Mouse (Mus musculus): ENCODE measurements around the gene Gm9936. TPM values are rescaled to one million over a fixed set of nuclear protein-coding genes. Genes with fewer than 3 reads are reported as not detected.
"Not testable (repeated sequence)": the region's sequence is repeated elsewhere in the genome, so short reads cannot be mapped to it uniquely, and the experiment has no call there.

The Gm9936 gene
- under 1 TPM; 0.37 to 0.63 TPM for total RNA-seq (2021)
- long read RNA-seq, partial matches to known transcripts: 0 of 1 reads
- long read RNA-seq, other reads (novel, unspliced or antisense): 0 of 1 reads

DNA sequence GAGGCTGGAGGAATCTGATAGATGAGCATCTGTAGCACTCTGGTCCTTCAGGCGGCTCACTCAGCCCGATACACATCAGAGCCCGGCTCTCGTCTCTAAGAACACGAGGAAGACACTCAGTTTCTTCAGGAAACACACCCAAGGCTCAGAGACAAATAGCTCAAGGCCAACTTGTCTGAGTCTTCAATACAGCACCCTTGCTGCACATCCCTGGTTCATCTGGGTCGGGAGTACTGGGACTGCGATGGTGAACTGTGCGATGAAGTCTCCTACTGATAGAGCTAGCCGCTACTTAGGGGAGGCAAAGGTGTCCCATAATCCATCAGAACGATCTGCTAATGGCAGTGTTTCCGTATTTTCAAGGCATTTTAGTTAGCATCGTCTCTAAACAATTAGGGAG is at the start of gene Gm9936:
Gene Gm9936, minus strand, starts transcription at position 101 of the 400 bp plus-strand sequence.
- no peak for DNase-seq (ENCODE audit: low spot score in 2 of 2)

DNA sequence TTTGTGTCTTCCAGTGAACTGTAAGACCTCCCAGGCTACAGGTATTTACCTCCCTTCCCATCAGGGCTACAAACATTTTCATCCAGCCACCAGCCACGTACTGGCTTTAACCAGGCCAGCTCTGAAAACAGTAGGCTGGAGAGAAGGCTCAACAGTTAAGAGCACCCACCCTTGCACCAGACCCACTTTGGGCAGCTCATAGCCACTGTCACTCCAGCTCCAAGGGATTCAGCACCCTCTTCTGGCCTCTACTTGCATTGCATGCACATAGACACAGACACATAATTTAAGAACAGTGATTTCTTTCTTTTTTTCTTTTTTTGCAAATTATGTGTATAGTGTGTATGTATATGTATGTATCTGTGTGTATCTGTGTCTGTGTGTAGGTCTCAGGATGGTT is 43.9 kb upstream of the Gm9936 start:
- DNase-seq (ENCODE audit: low spot score in 2 of 2): peak in 1 of 2 experiments; percentile 31

DNA sequence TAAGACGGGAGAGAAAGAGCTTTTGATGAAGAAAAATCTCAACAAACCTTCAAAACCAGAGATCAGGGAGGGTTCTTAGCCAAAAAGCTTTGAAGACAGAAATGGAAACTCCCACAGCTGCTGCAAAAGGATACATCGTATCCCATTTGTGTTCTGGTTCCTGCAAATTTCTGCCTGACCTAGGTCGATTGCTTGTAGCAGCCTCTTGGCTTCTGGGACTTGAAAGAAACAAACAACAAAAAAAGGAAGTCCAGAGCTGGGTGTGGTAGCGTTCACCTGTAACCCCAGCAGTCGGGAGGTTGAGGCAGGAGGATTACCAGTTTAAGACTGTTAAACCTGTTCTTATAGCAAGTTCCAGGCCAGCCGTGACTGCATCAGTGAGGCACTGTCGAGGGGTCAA is 40.4 kb upstream of the Gm9936 start:
- DNase-seq (ENCODE audit: low spot score in 2 of 2): no peak

DNA sequence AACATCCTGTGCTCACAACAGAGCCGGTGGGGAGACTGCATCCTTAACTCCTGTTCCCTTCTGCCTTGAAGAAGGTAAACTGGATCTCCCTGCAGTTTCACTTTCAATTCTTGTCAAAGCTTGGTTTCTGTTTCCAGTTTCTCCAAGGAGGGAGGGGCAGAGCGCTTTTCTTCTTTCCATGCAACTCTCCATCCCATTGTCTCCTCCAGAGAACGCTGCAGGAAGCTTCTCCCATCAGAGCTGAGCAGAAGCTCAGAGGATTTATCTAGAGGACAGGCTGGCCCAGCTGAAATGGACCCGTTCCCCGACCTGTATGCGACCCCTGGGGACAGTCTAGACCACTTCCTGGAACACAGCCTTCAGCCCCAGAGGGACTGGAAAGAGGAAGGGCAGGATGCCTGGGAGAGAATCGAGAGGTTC is 38.9 kb upstream of the Gm9936 start:
- no peak for DNase-seq (ENCODE audit: low spot score in 2 of 2)

DNA sequence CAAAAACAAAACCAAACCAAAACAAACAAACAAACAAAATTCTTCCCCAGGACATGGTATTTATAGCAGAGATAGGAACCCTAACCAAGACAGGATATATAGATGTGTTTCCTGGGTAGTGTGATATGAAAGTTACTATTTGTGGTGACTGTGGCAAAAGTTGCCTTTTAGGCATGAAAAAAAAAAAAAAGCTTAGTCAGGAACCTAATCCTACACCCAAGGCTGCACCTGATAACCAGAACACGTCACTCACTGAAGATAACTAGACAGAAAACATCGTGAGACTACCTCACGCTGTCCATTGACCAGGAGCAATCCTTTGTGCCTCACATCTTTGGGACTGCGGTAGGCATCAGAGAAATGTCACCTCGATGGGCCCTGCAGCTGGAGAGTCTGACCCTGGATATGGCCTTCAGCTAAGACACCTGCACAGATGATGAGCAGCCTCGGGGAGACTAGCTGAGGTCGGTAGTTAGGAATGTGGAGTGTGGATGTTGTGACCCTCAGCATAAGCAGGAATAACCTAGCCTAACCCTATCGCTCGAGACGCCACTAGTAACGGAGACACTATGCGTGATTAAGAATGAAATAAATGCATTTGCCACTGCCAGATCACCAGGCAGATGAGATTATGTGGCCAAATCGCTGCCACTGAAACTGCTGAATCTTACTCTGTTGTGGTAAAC is 38.3 kb upstream of the Gm9936 start, which contains the start of gene Oasl2:
Gene Oasl2, plus strand, starts transcription at position 249 of the 686 bp plus-strand sequence.
- DNase-seq (ENCODE audit: low spot score in 2 of 2): no peak

DNA sequence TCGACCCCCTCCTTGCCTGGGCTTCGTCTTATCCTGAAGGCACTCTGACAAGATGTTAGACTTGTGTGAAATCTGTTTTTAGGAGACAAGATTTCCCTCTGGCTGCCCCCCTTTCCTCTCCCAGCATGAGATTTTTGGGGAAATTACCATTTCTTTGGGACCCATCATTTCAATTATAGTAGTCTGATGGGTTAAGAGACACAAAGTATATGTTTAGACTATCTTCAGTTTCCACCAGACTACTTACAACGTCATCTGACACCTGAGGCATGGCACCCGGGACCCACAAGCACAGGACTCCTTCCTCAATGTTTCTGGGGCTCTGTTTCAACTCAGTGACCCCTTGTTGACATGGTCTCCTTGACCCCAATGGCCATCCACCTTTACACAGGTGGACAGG is 37.1 kb upstream of the Gm9936 start:
- no peak for DNase-seq (ENCODE audit: low spot score in 2 of 2)

DNA sequence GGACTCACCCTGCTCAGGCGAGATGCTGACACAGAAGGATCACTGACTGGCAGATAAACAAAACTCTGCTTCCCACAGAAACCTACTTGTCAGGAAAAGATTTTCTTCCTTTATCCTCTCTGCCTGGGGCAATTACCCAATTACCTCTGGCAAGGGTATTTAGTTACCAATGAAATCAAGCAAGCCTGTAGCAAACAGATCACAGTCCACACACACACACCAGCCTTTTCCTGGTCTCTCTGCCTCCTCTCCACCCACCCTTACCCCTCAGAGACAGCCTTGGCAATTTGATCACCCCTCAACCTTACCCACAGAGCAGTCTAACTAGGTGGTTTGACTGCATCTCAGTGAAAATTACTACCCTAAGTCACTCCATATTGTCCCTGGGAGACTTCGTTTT is 30.5 kb upstream of the Gm9936 start:
- DNase-seq (ENCODE audit: low spot score in 2 of 2): no peak

DNA sequence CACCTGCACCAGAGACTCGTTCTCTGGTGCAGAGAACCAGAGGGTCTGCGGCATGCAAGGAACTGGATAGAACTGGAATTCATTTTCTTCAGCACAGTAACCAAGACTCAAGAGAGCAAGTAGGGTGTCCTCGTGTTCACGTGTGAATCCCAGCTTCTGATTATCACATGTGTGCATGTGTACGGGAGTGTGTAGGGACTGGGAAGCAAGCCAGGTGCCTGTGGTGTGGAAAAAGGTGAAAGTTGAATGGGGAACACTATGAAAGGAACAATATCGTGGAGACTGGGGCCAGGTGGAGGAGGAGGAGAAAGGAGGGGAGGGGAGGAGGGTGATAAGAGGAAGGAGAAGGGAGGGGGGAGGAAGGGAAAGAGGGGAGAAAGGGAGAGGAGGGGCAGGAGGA is 28.3 kb upstream of the Gm9936 start:
- no peak for DNase-seq (ENCODE audit: low spot score in 2 of 2)

DNA sequence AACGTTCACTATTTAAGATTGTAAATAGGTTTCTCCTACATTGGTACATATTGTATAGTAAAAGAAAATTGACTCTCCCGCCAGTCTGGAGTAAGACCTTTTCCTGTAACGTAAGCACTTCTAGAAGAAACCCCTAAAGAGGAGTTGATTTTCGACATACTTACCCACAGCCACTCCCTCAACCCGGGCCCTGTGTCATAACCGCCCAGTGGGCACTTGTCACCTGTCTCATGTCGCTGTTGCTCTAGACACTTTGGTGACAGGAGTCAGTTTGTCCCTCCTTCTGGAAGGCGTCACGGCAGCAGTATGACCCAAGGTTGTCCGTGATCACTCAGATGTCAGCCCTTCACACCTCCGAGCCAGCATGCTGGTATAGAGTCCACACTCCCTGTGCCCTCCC is 24.5 kb upstream of the Gm9936 start:
- no peak for DNase-seq (ENCODE audit: low spot score in 2 of 2)

DNA sequence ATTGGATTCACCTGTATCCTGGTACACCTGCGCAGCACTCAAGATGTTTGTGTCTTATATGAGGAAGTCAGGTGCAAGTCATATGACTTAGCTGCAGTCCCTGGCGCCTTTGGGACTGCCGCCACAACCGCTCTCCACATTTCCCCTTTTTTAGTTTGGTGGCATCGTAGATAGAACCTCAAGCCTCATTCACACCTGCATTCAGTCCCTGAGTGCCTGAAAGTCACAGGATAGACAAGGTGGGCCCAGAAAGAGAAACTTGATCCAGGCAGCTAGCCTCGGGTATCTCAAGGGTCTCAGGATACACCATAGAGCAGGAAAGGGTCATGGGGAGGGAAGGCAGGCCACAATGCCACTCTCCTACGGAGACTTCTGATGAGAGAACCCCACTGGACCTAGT is 23.8 kb upstream of the Gm9936 start:
- not testable (repeated sequence) for DNase-seq (ENCODE audit: low spot score in 2 of 2)

DNA sequence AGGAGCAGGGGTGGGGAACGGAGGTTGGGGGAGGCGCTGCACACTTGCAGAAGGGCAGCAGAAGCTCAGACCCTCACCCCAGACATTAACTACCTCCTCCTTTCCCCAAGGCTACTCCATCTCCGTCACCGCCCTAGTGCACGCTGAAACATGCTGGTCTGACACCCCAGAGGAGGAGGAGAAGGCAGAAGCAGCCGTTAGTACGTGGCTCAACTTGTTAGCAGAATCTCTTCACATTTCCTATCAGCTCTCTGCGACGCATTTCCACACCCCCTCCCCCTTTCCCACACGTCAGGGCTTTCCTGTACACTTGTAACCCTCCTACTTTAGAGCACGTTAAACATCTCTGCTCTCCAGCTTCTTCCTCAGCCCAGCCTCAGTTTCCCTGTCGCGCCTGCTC is 20.9 kb upstream of the Gm9936 start:
- DNase-seq (ENCODE audit: low spot score in 2 of 2): no peak

DNA sequence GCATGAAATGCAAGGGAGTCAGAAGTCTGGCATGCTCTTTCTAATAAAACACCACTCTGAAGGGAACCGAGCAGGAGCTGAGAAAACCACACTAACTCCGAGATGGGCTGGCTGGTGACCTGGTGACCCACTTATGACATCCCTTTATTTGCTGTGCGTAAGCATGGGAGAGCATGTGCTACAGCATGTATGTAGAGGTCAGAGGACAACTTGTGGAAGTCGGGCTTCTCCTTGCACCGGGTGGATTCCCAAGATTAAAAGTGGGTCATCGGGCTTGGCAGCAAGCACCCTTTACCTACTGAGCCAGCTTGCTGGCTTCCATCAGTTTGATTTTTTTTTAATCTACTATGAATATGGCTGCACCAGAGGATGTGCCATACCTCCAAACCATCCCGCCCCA is 19.0 kb upstream of the Gm9936 start:
- no peak for DNase-seq (ENCODE audit: low spot score in 2 of 2)

DNA sequence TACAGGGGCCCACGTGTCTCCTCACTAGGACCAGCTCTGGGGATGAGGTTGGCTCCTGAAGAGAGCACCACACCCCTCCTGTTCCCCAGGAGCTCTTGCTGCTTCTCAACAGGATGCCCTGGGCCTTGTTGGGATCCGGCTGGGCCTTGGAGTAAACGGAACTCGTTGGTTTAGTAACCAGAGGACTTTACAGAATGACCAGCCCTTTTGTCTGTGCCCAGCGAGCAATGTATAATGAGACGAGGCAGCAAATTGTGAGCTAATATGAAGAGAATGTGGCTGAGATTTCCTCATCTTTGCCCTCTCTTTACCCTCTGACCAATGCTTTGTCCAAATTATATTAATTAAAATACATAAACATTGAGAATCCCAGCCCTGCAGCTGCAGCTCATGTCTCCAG is 17.8 kb upstream of the Gm9936 start:
- DNase-seq (ENCODE audit: low spot score in 2 of 2): no peak

DNA sequence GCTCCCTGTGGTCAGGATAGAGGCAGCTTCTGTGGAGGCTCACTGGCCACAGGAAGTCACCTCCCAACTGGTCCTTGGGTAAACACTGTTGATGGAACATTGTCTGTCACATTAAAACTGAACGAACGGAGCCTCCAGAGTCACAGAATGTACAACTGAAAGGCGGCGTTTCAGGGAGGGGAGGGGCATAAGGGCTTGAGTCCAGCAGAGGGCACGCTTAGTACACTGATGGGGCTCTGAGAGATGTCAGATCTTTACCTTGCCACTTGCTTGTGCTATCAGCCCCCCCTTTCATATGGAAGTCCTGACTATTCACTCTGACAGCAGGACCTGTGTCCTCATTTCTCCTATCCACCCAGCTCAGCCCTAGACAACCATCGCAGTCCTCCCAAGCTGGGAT is 17.4 kb upstream of the Gm9936 start:
- no peak for DNase-seq (ENCODE audit: low spot score in 2 of 2)

DNA sequence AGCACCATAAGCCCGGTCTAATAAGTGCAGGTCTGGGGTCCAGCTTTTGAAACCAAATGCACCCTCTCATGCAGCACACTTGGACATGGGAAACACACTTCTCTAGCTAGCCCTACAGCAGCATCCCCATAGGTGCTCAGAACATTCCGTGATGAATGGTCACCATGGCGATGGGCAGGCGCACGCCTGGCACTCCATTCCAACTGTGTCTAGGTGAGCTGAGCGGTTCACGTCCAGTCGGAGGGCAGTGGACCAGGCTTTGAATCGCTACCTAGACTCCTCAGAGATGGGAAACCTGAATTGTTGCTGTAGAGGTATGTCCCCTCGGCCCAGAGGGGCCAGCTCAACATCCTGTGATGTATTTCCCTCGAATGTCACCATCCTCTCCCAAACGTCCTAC is 6.8 kb upstream of the Gm9936 start:
- DNase-seq (ENCODE audit: low spot score in 2 of 2): no peak

DNA sequence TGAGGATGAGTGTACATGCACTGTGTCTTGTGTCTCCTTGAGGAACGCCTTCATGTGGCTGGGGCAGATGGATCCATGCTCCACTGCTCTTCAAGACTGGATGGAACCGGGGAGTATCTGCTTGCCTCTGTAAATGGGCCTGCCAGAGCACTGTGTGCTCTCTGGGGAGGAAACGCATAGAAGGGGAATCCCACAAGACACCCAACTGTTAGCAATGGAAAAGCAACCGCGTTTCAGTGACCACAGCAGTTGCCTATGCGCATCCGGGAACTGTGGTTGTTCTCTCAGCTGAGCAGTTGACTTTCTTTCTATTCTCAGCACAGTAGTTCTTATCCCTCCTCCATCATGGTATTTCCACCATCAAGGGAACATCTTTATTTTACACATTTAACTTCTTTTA is 6.3 kb upstream of the Gm9936 start:
- no peak for DNase-seq (ENCODE audit: low spot score in 2 of 2)

DNA sequence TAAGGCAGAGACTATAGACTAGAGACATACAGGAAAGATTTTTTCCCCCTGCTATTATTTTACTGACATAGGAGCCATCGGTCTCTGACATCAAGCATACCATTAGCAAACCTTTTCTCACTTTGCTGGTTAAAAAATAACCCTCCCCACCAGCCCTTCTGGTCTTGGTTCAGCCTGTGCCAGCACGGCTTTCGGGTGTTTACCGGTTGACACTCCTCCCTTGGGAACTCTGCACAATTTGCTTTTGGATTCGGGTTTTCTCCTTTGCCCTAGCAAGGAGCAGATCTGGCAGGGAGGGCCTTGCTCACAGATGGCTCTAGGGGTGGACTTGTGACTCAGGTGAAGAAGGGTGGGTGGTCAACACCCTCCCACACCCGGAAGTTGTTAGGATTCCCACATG is 3.2 kb upstream of the Gm9936 start:
- DNase-seq (ENCODE audit: low spot score in 2 of 2): no peak

DNA sequence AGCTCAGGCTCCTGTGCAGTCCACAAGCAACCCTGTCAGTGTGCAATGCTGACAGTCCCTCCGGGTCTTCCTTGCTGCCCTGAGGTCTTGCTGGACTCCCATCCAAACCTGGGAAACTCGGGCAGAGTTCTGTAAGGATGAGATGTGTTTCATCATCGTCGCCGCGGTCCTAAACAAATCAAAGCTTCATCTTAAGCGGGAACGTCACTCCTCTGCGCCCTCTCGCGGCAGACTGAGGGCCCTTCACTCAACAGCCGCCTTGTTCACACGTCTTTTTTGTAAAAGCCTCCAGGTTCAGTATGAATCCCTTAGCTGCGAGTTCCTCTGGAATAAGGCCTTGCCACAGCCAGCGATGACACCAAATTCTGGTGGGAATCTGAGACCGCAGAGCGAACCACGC is 771 bp upstream of the Gm9936 start:
- DNase-seq (ENCODE audit: low spot score in 2 of 2): peak; percentile 53 to 82

DNA sequence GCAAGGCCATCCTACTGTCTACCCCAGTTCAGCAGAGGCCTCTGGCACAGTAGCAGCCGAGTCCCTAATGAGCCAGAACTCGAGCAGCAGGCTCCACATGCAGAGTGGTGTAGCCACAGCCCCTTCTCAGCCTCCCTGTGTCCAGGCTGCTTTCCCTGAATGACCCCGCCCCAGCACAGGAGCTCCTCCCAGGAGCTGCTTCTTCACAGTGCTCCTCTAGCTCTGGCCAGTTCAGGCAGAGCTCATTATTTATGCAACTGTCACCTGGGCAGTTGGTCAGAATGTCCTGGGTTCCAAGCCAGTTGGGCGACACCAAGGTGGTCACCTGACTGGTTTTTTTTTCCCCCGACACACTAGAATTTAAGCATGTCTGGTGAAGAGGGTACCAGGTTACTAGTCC is 5.1 kb downstream of the Gm9936 start, which contains the start of gene 4930519G04Rik:
Gene 4930519G04Rik, plus strand, starts transcription at position 301 of the 400 bp plus-strand sequence.
- not testable (repeated sequence) for DNase-seq (ENCODE audit: low spot score in 2 of 2)

DNA sequence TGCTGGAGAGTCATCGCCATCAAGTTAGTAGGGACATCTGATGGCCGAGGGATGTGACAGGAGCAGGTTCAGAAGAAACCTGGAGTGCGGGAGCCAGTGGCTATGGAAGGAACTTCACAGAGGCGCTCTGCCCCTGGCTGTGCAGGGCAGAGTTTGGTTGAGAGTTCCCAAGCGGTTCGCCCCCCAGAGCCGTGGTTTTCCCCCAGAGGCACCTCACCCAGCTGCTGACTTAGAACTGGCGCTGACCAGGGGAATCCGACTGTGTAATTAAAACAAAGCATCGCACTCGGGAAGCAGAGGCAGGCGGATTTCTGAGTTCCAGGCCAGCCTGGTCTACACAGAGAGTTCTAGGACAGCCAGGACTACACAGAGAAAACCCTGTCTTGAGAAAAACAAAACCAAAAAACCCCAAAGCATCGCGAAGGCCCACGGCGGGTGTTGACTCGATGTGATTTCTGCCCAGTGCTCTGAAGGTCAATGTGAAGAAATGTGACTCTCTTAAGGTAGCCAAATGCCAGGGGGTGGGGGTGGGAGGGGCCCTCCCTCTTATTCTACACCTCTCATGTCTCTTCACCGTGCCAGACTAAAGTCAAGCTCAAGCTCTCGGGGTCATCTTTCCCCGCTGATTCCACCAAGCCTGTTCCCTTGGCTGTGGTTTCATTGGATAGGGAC is 6.8 kb downstream of the Gm9936 start:
- no peak for DNase-seq (ENCODE audit: low spot score in 2 of 2)

DNA sequence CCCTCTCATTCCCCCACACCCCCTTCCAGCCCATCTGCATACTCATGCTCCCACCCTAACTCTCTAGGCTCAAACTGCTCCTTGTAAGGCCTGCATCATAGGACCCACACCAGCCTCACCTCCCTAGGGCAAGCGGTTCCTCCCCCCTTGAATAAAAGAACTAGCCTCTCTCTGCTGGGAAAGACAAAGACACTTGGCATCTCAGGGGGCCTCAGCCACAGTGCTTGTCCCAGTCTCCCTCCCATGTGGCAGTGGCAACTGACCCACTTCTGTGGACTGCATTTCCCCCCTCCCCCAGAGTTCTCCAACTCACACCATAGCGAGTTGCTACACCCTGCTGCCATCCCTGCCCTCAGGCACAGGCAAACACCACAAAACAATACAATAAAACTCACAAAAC is 14.1 kb downstream of the Gm9936 start:
- not testable (repeated sequence) for DNase-seq (ENCODE audit: low spot score in 2 of 2)

DNA sequence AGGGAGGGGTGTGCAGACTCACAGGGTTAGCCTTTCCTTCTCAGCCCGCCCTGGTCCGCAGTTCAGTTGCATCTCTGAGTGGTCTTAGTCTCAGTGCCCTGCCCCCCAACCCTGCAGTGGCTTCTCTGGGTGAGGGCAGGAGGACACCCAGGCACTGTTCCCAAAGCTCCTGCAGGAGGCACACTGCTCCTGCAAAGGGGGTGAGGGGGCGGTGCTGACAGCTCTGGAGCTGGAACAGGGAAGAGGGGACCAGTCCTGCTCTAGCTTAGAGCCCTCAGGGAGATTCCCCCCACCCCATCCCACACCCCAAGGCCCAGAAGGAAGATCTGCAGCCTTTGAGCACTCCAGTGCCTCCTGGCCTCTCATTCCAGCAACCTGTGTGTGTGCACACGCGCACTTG is 15.8 kb downstream of the Gm9936 start:
- no peak for DNase-seq (ENCODE audit: low spot score in 2 of 2)

DNA sequence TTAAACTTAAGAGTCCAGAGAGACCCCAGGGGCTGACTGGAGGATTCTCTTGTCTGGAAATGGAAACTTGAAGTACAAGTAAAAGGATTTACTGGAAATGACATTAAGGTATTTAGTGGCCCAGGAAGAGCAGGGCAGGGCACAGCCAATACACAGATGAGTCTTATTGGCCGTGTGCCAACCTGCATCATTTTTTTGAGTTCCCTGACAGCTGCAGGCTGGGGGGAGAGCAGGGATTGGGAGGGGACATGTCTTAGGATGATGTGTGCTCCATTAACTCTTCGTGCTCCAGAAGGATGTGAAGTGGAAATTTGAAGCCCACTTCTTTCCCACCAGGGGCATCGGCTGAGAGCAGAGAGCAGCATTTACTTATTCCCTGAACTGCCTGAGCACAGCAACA is 16.3 kb downstream of the Gm9936 start:
- DNase-seq (ENCODE audit: low spot score in 2 of 2): not testable (repeated sequence)

All from layer of hippocampus, adult 18-20 months (tissue).